Mouse (Mus musculus): ENCODE measurements around the gene Pank2. TPM values are rescaled to one million over a fixed set of nuclear protein-coding genes. Genes with fewer than 3 reads are reported as not detected.

Pank2 gene
- total and polyA plus RNA-seq, 3 experiments, result 34.9 to 275 (median 71.8) TPM

DNA sequence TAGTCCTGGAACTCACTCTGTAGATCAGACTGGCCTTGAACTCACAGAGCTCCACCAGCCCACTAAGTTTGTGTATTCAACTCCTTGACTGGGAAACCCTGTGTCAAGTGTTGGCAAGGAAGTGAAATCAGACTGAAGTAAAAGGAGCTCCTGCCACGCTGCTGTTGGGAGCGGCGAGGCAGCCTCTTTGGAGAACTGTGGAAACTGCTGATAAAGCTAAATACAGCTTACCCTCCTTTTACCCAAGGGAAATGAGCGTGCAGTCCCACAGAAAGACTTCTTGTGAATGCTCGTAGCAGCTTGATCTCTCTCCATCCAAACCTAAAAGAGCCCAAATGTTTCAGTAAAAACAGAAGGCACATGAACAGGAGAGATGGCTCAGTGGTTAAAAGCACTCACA is 39.7 kb upstream of the Pank2 start:
- DNase-seq (ENCODE audit: low read depth, low spot score), result peak; percentile 70
- no peaks in the 10 kb centered on the region for H3K9me3 ChIP-seq (replicated peaks; ENCODE audit: insufficient read depth, low read length)
- H3K27ac ChIP-seq (ENCODE audit: control insufficient read depth, low read depth, low read length), result peak overlapping the region; percentile 30; the same call in 1 of the 2 replicates
- TF ChIP-seq HCFC1 (IDR thresholded peaks at IDR 0.05; ENCODE audit: low read depth, low read length), result no peak
- no peak for TF ChIP-seq CHD2 (IDR thresholded peaks at IDR 0.05; ENCODE audit: low read length)
- TF ChIP-seq EP300 (IDR thresholded peaks at IDR 0.05; ENCODE audit: low read depth in 1 of 2, low read length in 2 of 2), result no peak
- no peak for TF ChIP-seq SMC3 (IDR thresholded peaks at IDR 0.05; ENCODE audit: low read depth, low read length)
- 0 out of 2 replicates have a peak, but pooled peaks have one; percentile 5 for TF ChIP-seq ZC3H11A (IDR thresholded peaks at IDR 0.05; ENCODE audit: low read depth, low read length)
- TF ChIP-seq CTCF (IDR thresholded peaks at IDR 0.05 in 2 of 3, conservative IDR thresholded peaks at IDR 0.05 in 1 of 3; ENCODE audit: control insufficient read depth in 1 of 3, insufficient read depth in 1 of 3, low read depth in 2 of 3, low read length in 3 of 3, poor library complexity in 1 of 3, severe bottlenecking in 1 of 3), result no peak
- TF ChIP-seq MAFK (IDR thresholded peaks at IDR 0.05; ENCODE audit: borderline replicate concordance, low read depth, low read length), result peak; percentile 95
- peaks cover 0 to 25% of the 10 kb centered on the region in 2 experiments; a peak in 2 of 4 replicates for H3K36me3 ChIP-seq (ENCODE audit: control insufficient read depth in 1 of 2, insufficient read depth in 2 of 2, low read length in 2 of 2)
- no peaks in the 10 kb centered on the region for H3K79me2 ChIP-seq (ENCODE audit: control insufficient read depth, insufficient read depth, low read length, poor library complexity)
- H3K4me1 ChIP-seq (ENCODE audit: control insufficient read depth in 1 of 2, insufficient read depth in 2 of 2, low read length in 2 of 2), result peaks cover 15 to 38% of the 10 kb centered on the region in 2 experiments
- H3K4me3 ChIP-seq (ENCODE audit: control insufficient read depth in 1 of 2, insufficient read depth in 1 of 2, low read depth in 2 of 2, low read length in 2 of 2), result peak overlapping the region; percentile 21 to 27; a peak in 3 of 4 replicates
- no peaks in the 10 kb centered on the region for H3K27me3 ChIP-seq (ENCODE audit: control insufficient read depth in 1 of 2, insufficient read depth in 2 of 2, low read length in 2 of 2)
- peak overlapping the region; percentile 44 for H3K9ac ChIP-seq (ENCODE audit: control insufficient read depth, low read depth, low read length, poor library complexity, severe bottlenecking)

DNA sequence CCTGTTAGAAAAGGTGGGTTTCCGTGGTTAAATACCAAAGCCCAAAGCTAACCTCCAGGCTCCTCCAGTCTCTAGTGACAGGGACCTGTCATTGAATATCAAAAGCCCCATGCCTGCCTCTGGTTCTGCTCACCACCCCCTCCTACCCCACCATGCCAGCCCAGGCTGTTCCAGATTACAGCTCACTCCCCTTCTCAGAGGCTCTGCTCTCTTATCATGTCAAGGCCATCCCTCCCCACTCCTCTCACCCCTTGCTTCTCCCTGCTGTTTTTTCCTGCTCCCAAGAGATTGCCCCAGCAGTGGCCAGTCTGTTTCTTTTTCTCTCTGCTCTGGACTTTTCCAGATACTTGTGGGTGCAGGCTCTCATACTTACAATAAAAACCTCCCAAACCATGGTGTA is 38.7 kb upstream of the Pank2 start:
- H3K27ac ChIP-seq (ENCODE audit: control insufficient read depth, low read depth, low read length), result no peak overlapping the region
- H3K9ac ChIP-seq (ENCODE audit: control insufficient read depth, low read depth, low read length, poor library complexity, severe bottlenecking), result no peak overlapping the region
- H3K27me3 ChIP-seq (ENCODE audit: control insufficient read depth in 1 of 2, insufficient read depth in 2 of 2, low read length in 2 of 2), result no peaks in the 10 kb centered on the region
- DNase-seq (ENCODE audit: low read depth, low spot score), result peak; percentile 49
- TF ChIP-seq EP300 (IDR thresholded peaks at IDR 0.05; ENCODE audit: low read depth in 1 of 2, low read length in 2 of 2) (peak; percentile 9 to 47; a peak in 1 of 4 replicates), GATA1 (IDR thresholded peaks at IDR 0.05; ENCODE audit: low read depth, low read length) (peak; percentile 36; the same call in 1 of the 2 replicates), TAL1 (IDR thresholded peaks at IDR 0.05; ENCODE audit: low read length) (peak; percentile 42), KAT2A (conservative IDR thresholded peaks at IDR 0.05; ENCODE audit: low read depth, low read length) (no peak), TCF12 (IDR thresholded peaks at IDR 0.05; ENCODE audit: low read depth, low read length) (0 out of 2 replicates have a peak, but pooled peaks have one; percentile 14)
- H3K36me3 ChIP-seq (ENCODE audit: control insufficient read depth in 1 of 2, insufficient read depth in 2 of 2, low read length in 2 of 2), result peaks cover 0 to 24% of the 10 kb centered on the region in 2 experiments; a peak in 2 of 4 replicates
- no peaks in the 10 kb centered on the region for H3K9me3 ChIP-seq (replicated peaks; ENCODE audit: insufficient read depth, low read length)
- peaks cover 17 to 39% of the 10 kb centered on the region in 2 experiments for H3K4me1 ChIP-seq (ENCODE audit: control insufficient read depth in 1 of 2, insufficient read depth in 2 of 2, low read length in 2 of 2)
- H3K4me3 ChIP-seq (ENCODE audit: control insufficient read depth in 1 of 2, insufficient read depth in 1 of 2, low read depth in 2 of 2, low read length in 2 of 2), result no peak overlapping the region
- no peaks in the 10 kb centered on the region for H3K79me2 ChIP-seq (ENCODE audit: control insufficient read depth, insufficient read depth, low read length, poor library complexity)

DNA sequence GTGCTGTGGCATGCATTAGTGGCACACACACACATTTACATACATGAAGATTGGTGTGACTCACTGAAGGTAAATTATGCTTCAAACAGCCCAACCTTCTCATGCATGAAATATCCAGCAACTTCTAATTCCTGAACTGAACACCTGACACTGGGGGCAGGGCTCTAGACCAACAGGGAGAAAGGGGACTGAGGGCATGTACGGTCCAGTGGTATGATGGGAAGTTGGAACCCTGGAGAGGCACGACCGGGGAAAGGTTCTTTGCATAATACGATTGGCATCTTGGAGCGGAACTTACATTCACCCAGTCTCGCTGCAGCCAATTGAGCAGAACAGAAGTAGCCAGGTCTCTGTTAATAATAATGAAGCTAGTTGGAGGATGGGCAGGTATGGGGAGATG is 37.1 kb upstream of the Pank2 start:
- Histone ChIP-seq H3K4me3 (ENCODE audit: control insufficient read depth in 1 of 2, insufficient read depth in 1 of 2, low read depth in 2 of 2, low read length in 2 of 2) (no peak overlapping the region), H3K4me1 (ENCODE audit: control insufficient read depth in 1 of 2, insufficient read depth in 2 of 2, low read length in 2 of 2) (peaks cover 15 to 36% of the 10 kb centered on the region in 2 experiments), H3K36me3 (ENCODE audit: control insufficient read depth in 1 of 2, insufficient read depth in 2 of 2, low read length in 2 of 2) (peaks cover 0 to 24% of the 10 kb centered on the region in 2 experiments; a peak in 2 of 4 replicates), H3K79me2 (ENCODE audit: control insufficient read depth, insufficient read depth, low read length, poor library complexity) (no peaks in the 10 kb centered on the region), H3K9ac (ENCODE audit: control insufficient read depth, low read depth, low read length, poor library complexity, severe bottlenecking) (no peak overlapping the region), H3K27ac (ENCODE audit: control insufficient read depth, low read depth, low read length) (no peak overlapping the region), H3K27me3 (ENCODE audit: control insufficient read depth in 1 of 2, insufficient read depth in 2 of 2, low read length in 2 of 2) (no peaks in the 10 kb centered on the region), H3K9me3 (replicated peaks; ENCODE audit: insufficient read depth, low read length) (no peaks in the 10 kb centered on the region)
- TF ChIP-seq GATA1 (IDR thresholded peaks at IDR 0.05; ENCODE audit: low read depth, low read length), result no peak
- TF ChIP-seq TBP (IDR thresholded peaks at IDR 0.05; ENCODE audit: low read depth, low read length), result no peak
- DNase-seq (ENCODE audit: low read depth, low spot score), result no peak
